Mouse (Mus musculus): ENCODE measurements around the gene Tsnaxip1. TPM values are rescaled to one million over a fixed set of nuclear protein-coding genes. Genes with fewer than 3 reads are reported as not detected.
"Not testable (repeated sequence)": the region's sequence is repeated elsewhere in the genome, so short reads cannot be mapped to it uniquely, and the experiment has no call there.

Gene Tsnaxip1
- polyA plus RNA-seq, 1 experiment from 2014 or later = 1.4 TPM

DNA sequence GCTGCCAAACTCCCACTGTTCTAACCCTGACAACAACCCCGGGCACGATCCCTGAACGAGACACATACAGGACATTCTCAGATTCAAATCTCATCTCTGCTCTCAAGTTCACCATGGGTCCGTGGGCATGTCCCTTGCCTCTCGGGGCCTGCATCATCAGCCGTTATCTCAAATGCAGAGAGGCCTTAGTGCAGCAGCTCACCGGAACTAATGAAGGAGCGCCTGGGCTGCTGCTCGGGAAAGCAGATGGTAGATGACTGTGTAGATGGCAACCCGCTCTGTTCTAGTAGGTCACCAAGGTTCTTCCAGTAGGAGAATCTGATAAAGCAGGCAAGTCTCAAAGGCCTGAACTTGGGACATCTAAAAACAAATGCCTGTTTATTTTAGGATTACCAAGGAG lies 16.5 kb upstream of the Tsnaxip1 start:
- H3K27ac ChIP-seq = no peak overlapping the region
- H3K27me3 ChIP-seq (ENCODE audit: control insufficient read depth, insufficient read depth, low read length) = no peaks in the 10 kb centered on the region
- H3K36me3 ChIP-seq (replicated peaks; ENCODE audit: control insufficient read depth, insufficient read depth) = peaks cover 15% of the 10 kb centered on the region
- 81% methylated on average over 10 of the region's 10 CpGs for WGBS
- H3K4me2 ChIP-seq (replicated peaks) = no peak overlapping the region
- H3K9me3 ChIP-seq (ENCODE audit: control insufficient read depth, low read length) = no peaks in the 10 kb centered on the region
- H3K9ac ChIP-seq = no peak overlapping the region
- no peaks in the 10 kb centered on the region for H3K4me1 ChIP-seq (replicated peaks; ENCODE audit: control insufficient read depth, insufficient read depth, low read length)
- ATAC-seq (ENCODE audit: low FRiP score) = no peak
- no peak for DNase-seq (ENCODE audit: low spot score)
- no peak overlapping the region for H3K4me3 ChIP-seq (replicated peaks; ENCODE audit: low read length)

DNA sequence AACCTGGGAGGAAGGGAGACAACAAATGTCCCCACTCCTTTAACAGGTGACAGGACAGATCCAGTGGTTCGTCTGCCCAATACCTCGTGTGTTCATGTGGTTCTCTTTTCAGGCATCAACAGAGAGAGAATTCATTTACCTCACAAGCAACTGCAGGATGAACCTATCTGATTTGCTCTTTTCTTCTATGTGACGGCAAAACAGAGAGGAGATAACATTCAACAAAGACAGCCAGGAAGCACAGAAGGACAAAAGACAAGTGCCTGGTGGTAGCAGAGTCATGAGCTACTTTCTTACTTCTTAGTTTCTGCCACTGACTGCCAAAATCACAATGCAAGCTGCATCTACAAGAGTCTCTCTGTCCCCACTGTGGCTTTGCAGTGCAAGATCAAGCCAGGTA lies 16.0 kb upstream of the Tsnaxip1 start:
- Histone ChIP-seq H3K36me3 (replicated peaks; ENCODE audit: control insufficient read depth, insufficient read depth) (peaks cover 15% of the 10 kb centered on the region), H3K4me1 (replicated peaks; ENCODE audit: control insufficient read depth, insufficient read depth, low read length) (no peaks in the 10 kb centered on the region), H3K9ac (no peak overlapping the region), H3K4me3 (replicated peaks; ENCODE audit: low read length) (no peak overlapping the region), H3K27ac (no peak overlapping the region), H3K27me3 (ENCODE audit: control insufficient read depth, insufficient read depth, low read length) (no peaks in the 10 kb centered on the region), H3K4me2 (replicated peaks) (no peak overlapping the region), H3K9me3 (ENCODE audit: control insufficient read depth, low read length) (no peaks in the 10 kb centered on the region)
- WGBS = 81% methylated on average over 3 of the region's 3 CpGs
- DNase-seq (ENCODE audit: low spot score) = no peak
- no peak for ATAC-seq (ENCODE audit: low FRiP score)

DNA sequence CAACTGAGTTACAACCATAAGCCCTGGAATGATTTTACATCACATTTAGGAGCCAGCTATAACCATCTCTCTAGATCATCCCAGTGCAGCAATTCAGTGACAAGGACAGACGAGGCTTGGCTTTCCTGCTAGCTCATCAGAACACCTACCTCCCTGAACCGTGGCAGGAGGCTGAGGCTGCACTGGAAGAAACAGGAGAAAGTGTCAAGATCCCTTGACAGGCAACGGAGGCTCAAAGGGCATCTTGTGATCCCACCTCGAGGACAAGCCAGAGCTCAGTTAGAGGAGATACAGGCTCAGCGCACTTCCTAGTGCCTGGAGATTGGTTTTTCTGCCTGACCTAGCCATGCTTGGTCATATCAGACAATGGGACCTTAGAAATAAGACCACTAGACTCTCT lies 15.0 kb upstream of the Tsnaxip1 start:
- H3K4me1 ChIP-seq (replicated peaks; ENCODE audit: control insufficient read depth, insufficient read depth, low read length) = no peaks in the 10 kb centered on the region
- WGBS = 88% methylated on average over 5 of the region's 5 CpGs
- no peaks in the 10 kb centered on the region for H3K9me3 ChIP-seq (ENCODE audit: control insufficient read depth, low read length)
- no peaks in the 10 kb centered on the region for H3K27me3 ChIP-seq (ENCODE audit: control insufficient read depth, insufficient read depth, low read length)
- no peak overlapping the region for H3K27ac ChIP-seq
- no peak overlapping the region for H3K4me2 ChIP-seq (replicated peaks)
- DNase-seq (ENCODE audit: low spot score) (no peak), ATAC-seq (ENCODE audit: low FRiP score) (no peak)
- no peak overlapping the region for H3K9ac ChIP-seq
- peaks cover 15% of the 10 kb centered on the region for H3K36me3 ChIP-seq (replicated peaks; ENCODE audit: control insufficient read depth, insufficient read depth)
- H3K4me3 ChIP-seq (replicated peaks; ENCODE audit: low read length) = no peak overlapping the region

DNA sequence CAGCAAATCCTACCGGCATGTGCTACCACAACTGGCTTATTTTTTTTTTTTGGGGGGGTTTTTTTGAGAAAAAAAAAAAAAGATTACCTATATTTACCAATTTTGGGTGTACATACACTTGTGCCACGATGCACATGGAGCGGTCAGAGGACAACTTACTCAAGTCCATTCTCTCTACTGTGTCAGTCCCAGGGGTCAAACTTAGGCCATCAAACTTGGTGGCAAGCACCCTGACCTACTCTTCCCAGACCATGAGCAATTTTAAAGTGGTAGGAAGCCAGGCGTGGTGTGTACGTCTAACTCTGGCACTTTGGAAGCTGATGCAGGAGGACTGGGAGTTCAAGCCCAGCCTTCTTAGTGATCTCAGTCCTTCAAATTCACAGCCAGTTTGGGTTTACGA lies 14.3 kb upstream of the Tsnaxip1 start:
- no peak overlapping the region for H3K9ac ChIP-seq
- peaks cover 15% of the 10 kb centered on the region for H3K36me3 ChIP-seq (replicated peaks; ENCODE audit: control insufficient read depth, insufficient read depth)
- H3K27ac ChIP-seq = no peak overlapping the region
- no peaks in the 10 kb centered on the region for H3K4me1 ChIP-seq (replicated peaks; ENCODE audit: control insufficient read depth, insufficient read depth, low read length)
- H3K27me3 ChIP-seq (ENCODE audit: control insufficient read depth, insufficient read depth, low read length) = no peaks in the 10 kb centered on the region
- no peak overlapping the region for H3K4me2 ChIP-seq (replicated peaks)
- H3K9me3 ChIP-seq (ENCODE audit: control insufficient read depth, low read length) = no peaks in the 10 kb centered on the region
- no peak for DNase-seq (ENCODE audit: low spot score)
- no peak overlapping the region for H3K4me3 ChIP-seq (replicated peaks; ENCODE audit: low read length)
- no peak for ATAC-seq (ENCODE audit: low FRiP score)
- 98% methylated on average over 6 of the region's 6 CpGs for WGBS

DNA sequence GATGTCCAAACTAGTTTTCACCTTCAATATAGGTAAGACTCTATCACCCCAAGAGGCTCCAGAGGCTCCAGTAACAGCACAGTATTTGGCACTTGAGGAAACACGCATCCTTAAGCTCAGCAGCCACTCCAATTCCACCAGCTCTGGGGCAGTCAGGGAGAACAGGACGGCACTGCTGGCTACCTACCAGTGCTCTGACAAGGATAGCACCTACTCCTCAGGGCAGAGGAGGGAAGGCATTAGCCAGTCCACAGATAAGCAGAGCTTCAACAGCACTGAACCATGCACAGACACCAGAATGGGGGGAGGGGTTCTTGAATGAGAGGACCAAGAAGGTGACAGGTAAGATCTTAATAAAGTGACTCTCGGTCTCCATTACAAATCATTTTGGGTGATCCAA lies 7.9 kb upstream of the Tsnaxip1 start:
- DNase-seq (ENCODE audit: low spot score) (no peak), ATAC-seq (ENCODE audit: low FRiP score) (no peak)
- no peak overlapping the region for H3K4me3 ChIP-seq (replicated peaks; ENCODE audit: low read length)
- H3K4me1 ChIP-seq (replicated peaks; ENCODE audit: control insufficient read depth, insufficient read depth, low read length) = peaks cover 8% of the 10 kb centered on the region; the same call in 1 of the 2 replicates
- H3K27me3 ChIP-seq (ENCODE audit: control insufficient read depth, insufficient read depth, low read length) = no peaks in the 10 kb centered on the region
- H3K9ac ChIP-seq = no peak overlapping the region
- no peaks in the 10 kb centered on the region for H3K9me3 ChIP-seq (ENCODE audit: control insufficient read depth, low read length)
- H3K36me3 ChIP-seq (replicated peaks; ENCODE audit: control insufficient read depth, insufficient read depth) = peaks cover 58% of the 10 kb centered on the region
- no peak overlapping the region for H3K27ac ChIP-seq
- H3K4me2 ChIP-seq (replicated peaks) = no peak overlapping the region
- 92% methylated on average over 3 of the region's 3 CpGs for WGBS

DNA sequence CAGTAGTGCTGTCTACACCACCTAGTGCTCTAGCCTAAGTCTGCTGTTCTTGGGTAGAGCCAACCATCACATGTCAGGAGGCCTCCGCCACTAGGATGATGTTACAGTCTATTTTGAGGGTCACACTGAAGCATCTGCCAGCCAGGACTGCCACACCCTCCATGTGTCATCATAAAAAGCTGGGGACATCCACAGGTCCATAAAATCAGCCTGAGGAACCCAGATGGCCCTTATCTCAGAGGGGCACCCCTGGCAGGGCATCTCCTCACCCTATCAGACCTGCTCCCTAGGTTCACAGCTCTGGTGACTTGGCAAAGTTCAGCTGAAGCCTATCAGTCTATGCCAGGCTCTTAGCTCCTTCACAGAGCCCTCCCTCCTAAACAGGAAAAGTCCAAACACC lies 6.6 kb upstream of the Tsnaxip1 start:
- 80% methylated on average over 1 of the region's 1 CpGs for WGBS
- no peak overlapping the region for H3K9ac ChIP-seq
- no peaks in the 10 kb centered on the region for H3K9me3 ChIP-seq (ENCODE audit: control insufficient read depth, low read length)
- peaks cover 67% of the 10 kb centered on the region for H3K36me3 ChIP-seq (replicated peaks; ENCODE audit: control insufficient read depth, insufficient read depth)
- H3K27me3 ChIP-seq (ENCODE audit: control insufficient read depth, insufficient read depth, low read length) = no peaks in the 10 kb centered on the region
- H3K4me1 ChIP-seq (replicated peaks; ENCODE audit: control insufficient read depth, insufficient read depth, low read length) = peaks cover 18% of the 10 kb centered on the region
- H3K27ac ChIP-seq = no peak overlapping the region
- H3K4me2 ChIP-seq (replicated peaks) = no peak overlapping the region
- DNase-seq (ENCODE audit: low spot score) (no peak), ATAC-seq (ENCODE audit: low FRiP score) (0 out of 2 replicates have a peak, but pooled peaks have one; percentile 34)
- H3K4me3 ChIP-seq (replicated peaks; ENCODE audit: low read length) = no peak overlapping the region

DNA sequence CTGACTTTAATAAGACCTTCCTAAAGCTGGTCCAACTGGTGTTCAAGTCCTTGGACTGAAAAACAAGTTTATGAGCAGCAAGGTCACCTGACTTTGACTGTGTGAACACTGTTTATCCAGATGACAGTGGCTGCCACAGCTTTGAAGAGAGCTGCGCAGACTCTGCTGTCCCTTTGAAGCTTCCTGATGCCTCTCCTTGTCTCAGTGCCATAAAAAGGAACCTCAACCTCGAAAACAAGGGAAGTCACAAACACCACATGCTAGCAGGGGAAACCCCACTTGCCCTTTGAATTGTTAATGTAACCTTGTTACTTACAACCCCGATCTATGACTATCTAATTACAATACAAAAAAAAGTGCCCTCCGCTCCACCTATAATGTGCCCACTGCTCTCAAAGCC lies 2.0 kb upstream of the Tsnaxip1 start:
- Histone ChIP-seq H3K36me3 (replicated peaks; ENCODE audit: control insufficient read depth, insufficient read depth) (peaks cover 48% of the 10 kb centered on the region), H3K9me3 (ENCODE audit: control insufficient read depth, low read length) (no peaks in the 10 kb centered on the region), H3K4me2 (replicated peaks) (peak overlapping the region; percentile 79), H3K4me3 (replicated peaks; ENCODE audit: low read length) (peak overlapping the region; percentile 83), H3K27me3 (ENCODE audit: control insufficient read depth, insufficient read depth, low read length) (no peaks in the 10 kb centered on the region), H3K4me1 (replicated peaks; ENCODE audit: control insufficient read depth, insufficient read depth, low read length) (peaks cover 27% of the 10 kb centered on the region), H3K27ac (no peak overlapping the region), H3K9ac (peak overlapping the region; percentile 84)
- DNase-seq (ENCODE audit: low spot score) (no peak), ATAC-seq (ENCODE audit: low FRiP score) (no peak)
- 78% methylated on average over 4 of the region's 4 CpGs for WGBS

DNA sequence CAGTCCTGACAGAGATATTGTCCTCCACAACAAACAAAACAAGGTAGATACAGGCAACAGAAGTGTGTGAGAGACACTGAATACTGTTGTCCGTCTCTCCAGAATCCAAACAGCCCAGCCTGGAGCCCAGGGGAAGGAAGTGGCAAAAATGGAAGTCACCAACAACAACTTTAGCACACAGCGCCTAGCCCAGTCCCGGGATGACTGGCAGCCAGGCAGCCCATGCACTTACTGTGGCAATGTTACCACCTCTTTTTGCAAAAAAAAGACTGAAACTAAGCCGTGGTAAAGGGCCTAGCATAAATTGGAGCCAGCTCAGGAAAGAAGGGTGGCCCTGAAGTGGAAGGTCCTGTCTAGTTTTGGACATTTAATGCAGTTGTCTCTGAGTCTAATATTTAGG lies 1.2 kb upstream of the Tsnaxip1 start:
- H3K4me1 ChIP-seq (replicated peaks; ENCODE audit: control insufficient read depth, insufficient read depth, low read length) = peaks cover 27% of the 10 kb centered on the region
- peak overlapping the region; percentile 79 for H3K4me2 ChIP-seq (replicated peaks)
- H3K9me3 ChIP-seq (ENCODE audit: control insufficient read depth, low read length) = no peaks in the 10 kb centered on the region
- H3K36me3 ChIP-seq (replicated peaks; ENCODE audit: control insufficient read depth, insufficient read depth) = peaks cover 40% of the 10 kb centered on the region
- peak overlapping the region; percentile 84 for H3K9ac ChIP-seq
- H3K4me3 ChIP-seq (replicated peaks; ENCODE audit: low read length) = peak overlapping the region; percentile 83
- DNase-seq (ENCODE audit: low spot score) (no peak), ATAC-seq (ENCODE audit: low FRiP score) (no peak)
- no peak overlapping the region; the same call in 1 of the 2 replicates for H3K27ac ChIP-seq
- no peaks in the 10 kb centered on the region for H3K27me3 ChIP-seq (ENCODE audit: control insufficient read depth, insufficient read depth, low read length)
- WGBS = 13% methylated on average over 4 of the region's 4 CpGs

DNA sequence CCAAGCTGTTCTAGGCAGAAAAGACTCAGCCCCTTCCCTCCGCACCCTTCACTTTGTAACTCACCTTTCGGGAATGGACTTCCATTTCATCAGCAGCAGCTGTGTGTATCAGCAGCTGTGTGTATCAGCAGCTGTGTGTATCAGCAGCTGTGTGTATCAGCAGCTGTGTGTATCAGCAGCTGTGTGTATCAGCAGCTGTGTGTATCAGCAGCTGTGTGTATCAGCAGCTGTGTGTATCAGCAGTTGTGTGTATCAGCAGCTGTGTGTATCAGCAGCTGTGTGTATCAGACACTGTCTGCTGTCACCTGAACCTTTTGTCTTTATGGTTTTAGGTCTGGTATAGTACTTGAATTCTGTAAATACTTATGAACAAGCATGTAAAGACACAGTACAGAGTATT lies 6.2 kb downstream of the Tsnaxip1 start:
- not testable (repeated sequence) for H3K36me3 ChIP-seq (replicated peaks; ENCODE audit: control insufficient read depth, insufficient read depth); H3K9ac ChIP-seq; ATAC-seq (ENCODE audit: low FRiP score); H3K27ac ChIP-seq; H3K4me1 ChIP-seq (replicated peaks; ENCODE audit: control insufficient read depth, insufficient read depth, low read length); H3K4me2 ChIP-seq (replicated peaks); DNase-seq (ENCODE audit: low spot score); H3K27me3 ChIP-seq (ENCODE audit: control insufficient read depth, insufficient read depth, low read length); H3K4me3 ChIP-seq (replicated peaks; ENCODE audit: low read length); H3K9me3 ChIP-seq (ENCODE audit: control insufficient read depth, low read length)
- 84% methylated on average over 2 of the region's 2 CpGs for WGBS

DNA sequence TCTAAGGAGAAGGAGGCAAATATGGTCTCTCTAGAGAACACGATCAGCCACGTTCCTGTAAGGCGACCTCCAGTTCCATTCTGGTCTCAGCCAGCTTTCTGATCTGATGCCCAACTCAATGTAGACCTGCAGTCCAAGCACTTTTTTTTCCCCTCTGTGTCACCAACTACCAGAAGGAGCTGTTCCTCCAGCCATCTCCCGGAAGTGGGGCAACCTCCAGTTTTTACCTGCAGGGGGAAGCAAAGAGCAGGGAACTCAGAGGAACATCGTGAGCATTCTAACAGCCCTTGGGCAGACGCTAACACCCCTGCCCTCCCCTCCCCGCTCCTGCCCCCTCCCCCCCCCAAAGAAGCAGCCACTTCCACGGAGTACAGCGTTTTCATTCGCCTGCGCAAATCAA lies 7.8 kb downstream of the Tsnaxip1 start:
- H3K27me3 ChIP-seq (ENCODE audit: control insufficient read depth, insufficient read depth, low read length) = no peaks in the 10 kb centered on the region
- no peaks in the 10 kb centered on the region for H3K9me3 ChIP-seq (ENCODE audit: control insufficient read depth, low read length)
- no peaks in the 10 kb centered on the region for H3K4me1 ChIP-seq (replicated peaks; ENCODE audit: control insufficient read depth, insufficient read depth, low read length)
- no peak overlapping the region for H3K9ac ChIP-seq
- DNase-seq (ENCODE audit: low spot score) (no peak), ATAC-seq (ENCODE audit: low FRiP score) (no peak)
- no peak overlapping the region for H3K4me3 ChIP-seq (replicated peaks; ENCODE audit: low read length)
- no peaks in the 10 kb centered on the region for H3K36me3 ChIP-seq (replicated peaks; ENCODE audit: control insufficient read depth, insufficient read depth)
- no peak overlapping the region for H3K27ac ChIP-seq
- 30% methylated on average over 11 of the region's 11 CpGs for WGBS
- no peak overlapping the region for H3K4me2 ChIP-seq (replicated peaks)

Measured in hindbrain, embryonic 14.5 days (tissue).